Mouse (Mus musculus) limb, embryonic 15.5 days (tissue): Measurements from ENCODE around the gene Cdca5. TPM values are rescaled to one million over a fixed set of nuclear protein-coding genes. Genes with fewer than 3 reads are reported as not detected.
"Not testable (repeated sequence)": the region's sequence is repeated elsewhere in the genome, so short reads cannot be mapped to it uniquely, and the experiment has no call there.

ENCODE experiments used
- ATAC-seq: fragments of 200-750 bp; cut with Nextera tagmentation; 2 replicates; pipeline ENCODE4 v1.8.0; 2017; ENCODE audit warnings: low read depth, moderate TSS enrichment; ENCODE audit not compliant: insufficient number of reproducible peaks, low FRiP score, low TSS enrichment
- H3K27ac ChIP-seq: fragments of 300-500 bp; sonication (generic); 2 replicates; pipeline ENCODE4 v1.5.1; 2015; ENCODE audit warnings: moderate library complexity, mild to moderate bottlenecking, inconsistent platforms
- H3K27me3 ChIP-seq: fragments of 300-500 bp; sonication (generic); 2 replicates; pipeline ENCODE4 v1.6.1; 2015; ENCODE audit warnings: inconsistent platforms
- H3K36me3 ChIP-seq: fragments of 300-500 bp; sonication (generic); 2 replicates; pipeline ENCODE4 v1.6.1; 2015; ENCODE audit warnings: inconsistent platforms
- H3K4me1 ChIP-seq: fragments of 300-500 bp; sonication (generic); 2 replicates; pipeline ENCODE4 v1.6.1; 2015; ENCODE audit warnings: inconsistent platforms
- H3K4me2 ChIP-seq: fragments of 300-500 bp; sonication (generic); 2 replicates; pipeline ENCODE4 v1.6.1; 2015; ENCODE audit warnings: mild to moderate bottlenecking, inconsistent platforms
- H3K4me3 ChIP-seq: fragments of 300-500 bp; sonication (generic); 2 replicates; pipeline ENCODE4 v1.5.1; 2015; ENCODE audit warnings: mild to moderate bottlenecking, inconsistent platforms
- H3K9ac ChIP-seq: fragments of 300-500 bp; sonication (generic); 2 replicates; pipeline ENCODE4 v1.6.1; 2015; ENCODE audit warnings: inconsistent platforms
- H3K9me3 ChIP-seq: fragments of 300-500 bp; sonication (generic); 2 replicates; pipeline ENCODE4 v1.6.1; 2016; ENCODE audit warnings: inconsistent platforms
- WGBS: fragments of 180-500 bp; shearing (Covaris S2); methylation state at CpG from one replicate; pipeline ENCODE4 v1.1.7; 2015; 5-methylcytosine and 5-hydroxymethylcytosine counted together
- polyA plus RNA-seq: library from polyadenylated mRNA; unstranded; fragments of >200 nt; fragmentation: Nextera tagmentation; extraction: Ambion mirVana; gene quantifications from 2 replicates; pipeline ENCODE4 v1.2.1, GENCODE M21; 2015

The Cdca5 gene
- 26.3 and 27.1 TPM in 2 replicates for polyA plus RNA-seq

DNA sequence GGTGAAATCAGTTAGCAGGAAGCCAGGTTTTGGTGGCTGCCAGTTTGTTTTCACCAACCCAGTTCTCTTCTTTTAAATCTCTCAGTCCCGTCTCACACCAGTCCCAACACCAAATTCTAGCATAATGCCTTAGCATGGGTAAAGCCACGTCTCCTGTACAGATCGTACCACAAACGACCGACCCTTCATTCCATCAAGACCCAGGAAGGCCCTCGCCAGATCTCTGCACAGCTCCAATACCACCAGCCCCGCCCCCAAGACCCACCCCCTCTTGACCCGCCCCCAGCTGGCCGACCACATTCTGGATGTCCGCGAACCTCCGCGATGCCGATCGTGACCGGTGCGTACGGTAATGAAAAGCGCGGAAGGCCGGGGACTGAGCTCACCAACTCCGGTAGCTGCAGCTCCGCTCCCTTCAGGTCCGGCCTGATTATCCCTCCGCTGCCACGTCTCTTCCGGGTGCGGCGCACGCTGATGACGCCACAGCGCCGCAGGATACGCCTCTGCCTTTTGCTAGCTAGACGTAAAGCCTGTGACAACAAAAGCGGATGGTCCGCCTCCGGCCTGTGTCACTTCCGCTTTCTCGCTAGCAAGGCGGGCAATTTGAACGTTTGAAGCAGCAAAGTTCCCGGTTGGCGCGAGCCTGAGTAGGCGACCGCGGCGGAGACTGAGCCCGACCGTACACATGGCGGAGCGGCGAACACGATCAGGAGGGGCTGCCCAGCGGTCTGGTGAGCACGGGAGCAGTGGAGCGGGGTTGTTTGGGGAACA, at the start of gene Cdca5, which contains the start of gene Zfpl1:
Cdca5 (plus strand) TSS at position 506 of the 771 bp plus-strand sequence.
Zfpl1 (minus strand) TSS at position 479 of the 771 bp plus-strand sequence.
- Histone ChIP-seq H3K36me3 (peaks cover 60% of the 10 kb centered on the region), H3K27me3 (no peaks in the 10 kb centered on the region), H3K4me3 (peak within 1 kb of the TSS; percentile 52), H3K9ac (peak within 1 kb of the TSS; percentile 39), H3K4me1 (peaks cover 22% of the 10 kb centered on the region), H3K27ac (peak within 1 kb of the TSS; percentile 82), H3K4me2 (peak within 1 kb of the TSS; percentile 85), H3K9me3 (no peaks in the 10 kb centered on the region)
- WGBS = under 1% methylated on average over 58 of the region's 58 CpGs
- ATAC-seq = peak; percentile 87

DNA sequence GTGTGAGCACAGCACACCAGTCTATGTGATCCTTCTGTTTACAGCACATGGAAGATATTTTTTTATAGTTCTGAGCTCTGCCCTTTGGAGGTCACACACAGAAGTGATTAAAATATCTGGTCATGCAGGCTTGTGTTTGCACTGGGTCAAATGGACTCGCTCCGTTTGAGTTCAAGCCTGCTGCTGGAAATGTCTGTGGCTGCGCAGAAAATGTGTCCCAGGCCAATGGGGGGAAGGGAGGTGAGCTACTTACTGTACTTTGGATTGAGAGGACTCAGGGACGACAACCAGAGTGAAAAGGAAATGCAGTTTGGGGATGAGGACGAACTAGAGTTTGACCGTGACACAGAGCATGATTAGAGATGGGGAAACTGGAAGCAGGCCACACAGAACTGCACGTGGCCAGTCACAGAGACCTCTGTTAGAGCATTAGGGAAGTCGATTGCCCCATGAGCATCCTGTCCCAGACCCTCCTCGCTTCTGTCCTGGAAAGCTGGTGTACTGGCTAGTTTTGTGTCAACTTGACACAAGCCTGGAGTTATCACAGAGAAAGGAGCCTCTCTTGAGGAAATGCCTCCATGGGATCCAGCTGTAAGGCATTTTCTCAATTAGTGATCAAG, 48.7 kb upstream of the Cdca5 start:
- no peak overlapping the region for H3K27ac ChIP-seq
- no peak overlapping the region for H3K4me2 ChIP-seq
- H3K36me3 ChIP-seq = no peaks in the 10 kb centered on the region
- WGBS = 68% methylated on average over 9 of the region's 9 CpGs
- no peaks in the 10 kb centered on the region for H3K27me3 ChIP-seq
- no peak overlapping the region for H3K9ac ChIP-seq
- no peaks in the 10 kb centered on the region for H3K9me3 ChIP-seq
- ATAC-seq = no peak
- H3K4me1 ChIP-seq = no peaks in the 10 kb centered on the region
- H3K4me3 ChIP-seq = no peak overlapping the region

GRCm38 (mm10) chr19:6037695-6038094, 47.1 kb upstream of the Cdca5 start:
- no peaks in the 10 kb centered on the region for H3K27me3 ChIP-seq
- H3K9ac ChIP-seq = no peak overlapping the region
- no peak overlapping the region for H3K4me2 ChIP-seq
- H3K4me1 ChIP-seq = no peaks in the 10 kb centered on the region
- no peak for ATAC-seq
- H3K4me3 ChIP-seq = no peak overlapping the region
- H3K27ac ChIP-seq = no peak overlapping the region
- no peaks in the 10 kb centered on the region for H3K36me3 ChIP-seq
- H3K9me3 ChIP-seq = no peaks in the 10 kb centered on the region

DNA sequence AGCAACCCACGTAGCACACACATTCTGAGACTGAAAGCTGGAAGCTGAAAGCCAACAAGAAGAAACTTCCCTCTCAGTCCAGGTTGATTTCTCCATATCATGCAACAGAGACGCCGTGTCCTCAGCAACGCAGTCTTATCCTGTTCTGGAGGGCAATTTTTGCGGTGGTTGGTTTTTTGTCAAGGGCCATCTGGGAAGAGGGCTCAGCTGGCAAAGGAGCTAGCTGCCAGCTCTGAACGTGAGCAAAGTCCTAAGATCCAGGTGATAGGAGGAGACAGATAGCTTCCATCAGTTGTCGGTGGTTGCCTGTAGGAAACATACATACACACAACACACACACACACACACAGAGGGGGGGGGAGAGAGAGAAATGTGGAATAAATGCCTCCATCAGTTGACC, 46.5 kb upstream of the Cdca5 start:
- no peaks in the 10 kb centered on the region for H3K4me1 ChIP-seq
- 74% methylated on average over 7 of the region's 7 CpGs for WGBS
- no peaks in the 10 kb centered on the region for H3K27me3 ChIP-seq
- ATAC-seq = no peak
- H3K4me2 ChIP-seq = no peak overlapping the region
- no peak overlapping the region for H3K27ac ChIP-seq
- no peaks in the 10 kb centered on the region for H3K36me3 ChIP-seq
- H3K9me3 ChIP-seq = no peaks in the 10 kb centered on the region
- H3K9ac ChIP-seq = no peak overlapping the region
- no peak overlapping the region for H3K4me3 ChIP-seq

- no peak for ATAC-seq
- H3K9me3 ChIP-seq = no peaks in the 10 kb centered on the region
- H3K27me3 ChIP-seq = no peaks in the 10 kb centered on the region
- no peaks in the 10 kb centered on the region for H3K36me3 ChIP-seq
- no peak overlapping the region for H3K27ac ChIP-seq
- H3K4me3 ChIP-seq = no peak overlapping the region
- H3K4me2 ChIP-seq = no peak overlapping the region
- no peak overlapping the region for H3K9ac ChIP-seq
- H3K4me1 ChIP-seq = peaks cover under 1% of the 10 kb centered on the region; the same call in 1 of the 2 replicates
Measured at GRCm38 (mm10) chr19:6040002-6040401, 44.8 kb upstream of the Cdca5 start.

GRCm38 (mm10) chr19:6042293-6042692, 42.5 kb upstream of the Cdca5 start:
- Histone ChIP-seq H3K27me3 (no peaks in the 10 kb centered on the region), H3K36me3 (no peaks in the 10 kb centered on the region), H3K4me1 (peaks cover 6% of the 10 kb centered on the region), H3K4me3 (no peak overlapping the region), H3K27ac (no peak overlapping the region; the same call in 1 of the 2 replicates), H3K4me2 (no peak overlapping the region), H3K9ac (no peak overlapping the region), H3K9me3 (no peaks in the 10 kb centered on the region)
- 79% methylated on average over 9 of the region's 9 CpGs for WGBS
- no peak for ATAC-seq

DNA sequence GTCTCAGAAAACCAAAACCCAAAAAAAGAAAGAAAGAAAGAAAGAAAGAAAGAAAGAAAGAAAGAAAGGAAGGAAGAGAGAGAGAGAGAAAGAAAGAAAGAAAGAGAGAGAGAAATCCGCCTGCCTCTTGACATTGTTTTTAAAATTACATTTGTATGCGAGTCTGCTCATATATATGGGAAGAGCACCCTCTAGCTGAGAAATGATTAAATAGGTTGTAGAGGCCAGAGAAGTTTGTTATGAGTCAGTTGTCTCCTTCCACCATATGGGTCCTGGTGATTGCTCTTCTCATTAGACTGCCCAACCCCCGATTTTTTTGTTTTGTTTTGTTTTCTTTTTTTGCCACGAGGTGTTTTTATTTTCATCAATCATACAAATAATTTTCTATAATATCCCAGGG, 40.7 kb upstream of the Cdca5 start:
- H3K4me1 ChIP-seq = peaks cover 23% of the 10 kb centered on the region
- not testable (repeated sequence) for H3K4me2 ChIP-seq, ATAC-seq, H3K9ac ChIP-seq, H3K27me3 ChIP-seq, H3K27ac ChIP-seq, H3K4me3 ChIP-seq, H3K9me3 ChIP-seq
- WGBS = 49% methylated on average over 4 of the region's 4 CpGs
- peaks cover 14% of the 10 kb centered on the region for H3K36me3 ChIP-seq

DNA sequence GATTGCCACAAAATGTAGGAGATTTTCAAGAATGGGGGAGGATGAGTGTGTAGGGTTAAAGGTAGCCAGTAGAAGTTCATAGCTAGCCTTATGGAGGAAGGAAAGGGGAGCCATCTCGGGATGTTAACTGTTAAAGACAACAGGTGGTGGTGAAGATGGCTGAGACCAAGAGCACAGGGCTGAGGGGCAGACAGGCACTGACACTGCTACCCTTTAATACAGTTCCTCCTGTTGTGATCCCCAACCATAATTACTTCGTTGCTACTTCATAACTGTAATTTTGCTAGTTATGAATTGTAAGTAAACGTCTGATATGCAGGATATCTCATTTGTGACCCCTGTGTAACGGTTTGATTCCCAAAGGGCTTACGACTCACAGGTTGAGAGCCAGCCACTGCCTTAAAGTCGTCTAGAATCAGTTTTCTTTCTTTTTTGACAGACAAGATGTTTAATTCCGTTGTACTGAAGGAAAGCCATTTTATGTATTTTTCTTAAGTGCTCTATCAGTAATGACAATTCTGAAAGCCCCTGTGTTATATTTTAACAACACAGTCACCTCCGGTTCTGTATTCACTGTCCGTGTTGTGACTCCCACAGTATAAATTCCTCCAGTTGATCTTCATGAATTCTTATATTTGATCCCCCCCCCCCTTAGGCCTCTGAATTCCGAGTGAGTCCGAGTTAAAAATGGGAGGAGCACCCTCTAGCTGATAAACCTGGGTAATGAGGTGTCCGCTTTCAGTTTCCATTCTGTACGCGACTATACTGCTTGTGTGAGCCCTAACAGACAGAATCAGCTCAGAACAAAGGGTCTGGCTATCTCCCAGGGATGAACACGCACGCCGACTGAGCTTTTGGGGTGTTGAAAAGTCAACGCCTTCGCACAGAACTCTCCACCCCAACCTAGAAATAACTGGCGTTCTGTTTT, 39.2 kb upstream of the Cdca5 start:
- no peaks in the 10 kb centered on the region for H3K27me3 ChIP-seq
- no peaks in the 10 kb centered on the region for H3K9me3 ChIP-seq
- 15% methylated on average over 20 of the region's 20 CpGs for WGBS
- no peak for ATAC-seq
- peak overlapping the region; percentile 99 for H3K27ac ChIP-seq
- peak overlapping the region; percentile 81 for H3K4me2 ChIP-seq
- H3K36me3 ChIP-seq = peaks cover 30% of the 10 kb centered on the region
- H3K4me3 ChIP-seq = peak overlapping the region; percentile 97
- peaks cover 23% of the 10 kb centered on the region for H3K4me1 ChIP-seq
- peak overlapping the region; percentile 82 for H3K9ac ChIP-seq

GRCm38 (mm10) chr19:6046294-6047153, 38.3 kb upstream of the Cdca5 start, which contains the start of gene Syvn1:
Gene Syvn1, plus strand, starts transcription at chr19:6046576.
- Histone ChIP-seq H3K36me3 (peaks cover 39% of the 10 kb centered on the region), H3K9me3 (no peaks in the 10 kb centered on the region), H3K27ac (peak within 1 kb of the TSS; percentile 99), H3K4me2 (peak within 1 kb of the TSS; percentile 81), H3K4me3 (peak within 1 kb of the TSS; percentile 97), H3K27me3 (no peaks in the 10 kb centered on the region), H3K4me1 (peaks cover 23% of the 10 kb centered on the region), H3K9ac (peak within 1 kb of the TSS; percentile 82)
- WGBS = under 1% methylated on average over 65 of the region's 65 CpGs
- ATAC-seq = peak; percentile 90

GRCm38 (mm10) chr19:6047154-6047898, 37.5 kb upstream of the Cdca5 start:
- Histone ChIP-seq H3K27ac (peak overlapping the region; percentile 99), H3K4me1 (peaks cover 23% of the 10 kb centered on the region), H3K27me3 (no peaks in the 10 kb centered on the region), H3K4me2 (peak overlapping the region; percentile 81), H3K9me3 (no peaks in the 10 kb centered on the region), H3K9ac (peak overlapping the region; percentile 82), H3K4me3 (peak overlapping the region; percentile 97), H3K36me3 (peaks cover 47% of the 10 kb centered on the region)
- 1% methylated on average over 43 of the region's 44 CpGs for whole genome bisulfite sequencing
- ATAC-seq = no peak
